Mouse (Mus musculus) naive thymus-derived CD4-positive, alpha-beta T cell, adult 2 months (primary cell): ENCODE results near the gene Rnf144b.

Experiments
- DNase-seq: peaks from one replicate; pipeline ENCODE4 v3.0.0-alpha.2; 2011; ENCODE audit warnings: low read depth

The Rnf144b gene

GRCm38 (mm10) chr13:47220426-47220825 is 98.0 kb downstream of the Rnf144b start:
- DNase-seq: no peak

GRCm38 (mm10) chr13:47223576-47224538 is 101.4 kb downstream of the Rnf144b start:
- DNase-seq: no peak

- no peak for DNase-seq
These were observed 102.3 kb downstream of the Rnf144b start for GRCm38 (mm10) chr13:47224648-47225323.

GRCm38 (mm10) chr13:47225324-47225697 is 102.9 kb downstream of the Rnf144b start:
- no peak for DNase-seq

GRCm38 (mm10) chr13:47225802-47226201 is 103.3 kb downstream of the Rnf144b start:
- peak; percentile 2 for DNase-seq

GRCm38 (mm10) chr13:47226521-47226920 is 104.1 kb downstream of the Rnf144b start:
- no peak for DNase-seq

GRCm38 (mm10) chr13:47228201-47228600 is 105.7 kb downstream of the Rnf144b start:
- no peak for DNase-seq

- DNase-seq: no peak
These were observed 106.3 kb downstream of the Rnf144b start for GRCm38 (mm10) chr13:47228626-47229190.

GRCm38 (mm10) chr13:47232163-47232562 is 109.7 kb downstream of the Rnf144b start:
- DNase-seq: no peak

- DNase-seq: no peak
These were observed 114.9 kb downstream of the Rnf144b start for GRCm38 (mm10) chr13:47237376-47237775.

- DNase-seq: no peak
These were observed 115.7 kb downstream of the Rnf144b start for GRCm38 (mm10) chr13:47238131-47238530.

GRCm38 (mm10) chr13:47243569-47243968 is 121.1 kb downstream of the Rnf144b start:
- DNase-seq: no peak

- no peak for DNase-seq
These were observed 122.3 kb downstream of the Rnf144b start for GRCm38 (mm10) chr13:47244771-47245170.

GRCm38 (mm10) chr13:47246459-47246858 is 124.0 kb downstream of the Rnf144b start:
- no peak for DNase-seq

- DNase-seq: no peak
These were observed 124.8 kb downstream of the Rnf144b start for GRCm38 (mm10) chr13:47247156-47247800.

- no peak for DNase-seq
These were observed 126.0 kb downstream of the Rnf144b start for GRCm38 (mm10) chr13:47248289-47249010.

GRCm38 (mm10) chr13:47250615-47251014 is 128.2 kb downstream of the Rnf144b start:
- DNase-seq: no peak

- DNase-seq: no peak
These were observed 128.8 kb downstream of the Rnf144b start for GRCm38 (mm10) chr13:47251114-47251764.

- DNase-seq: no peak
These were observed 131.3 kb downstream of the Rnf144b start for GRCm38 (mm10) chr13:47253711-47254110.

GRCm38 (mm10) chr13:47259297-47259696 is 136.8 kb downstream of the Rnf144b start:
- no peak for DNase-seq

- DNase-seq: no peak
These were observed 139.5 kb downstream of the Rnf144b start for GRCm38 (mm10) chr13:47261961-47262360.
